Mouse (Mus musculus) left cerebral cortex, postnatal 25 days (tissue): ENCODE measurements at regions not wholly inside any gene's neighbourhood (a gene's known extent, or its start where the extent isn't known, plus 50 kb on each side); places are given as distances from the start of the nearest gene placed in this dataset.

Source experiments
- DNase-seq, 2 experiments: peaks; one replicate each; pipeline ENCODE4 v3.0.0; 2022; ENCODE audit warnings: low spot score in 2 of 2, mixed read lengths in 1 of 2
- intact Hi-C: fragments of 180-260 bp; cut with DNase I; formaldehyde crosslinking; loops from one replicate; pipeline ENCODE4 v1.15.1; 2025

- intact Hi-C loops: loop anchor here (5.0 to 10.0 kb wide), 3 partner anchors 148 to 335 kb away; no protein-coding TSS in a partner anchor
- DNase-seq: no peak
These were observed 280.6 kb upstream of the Zdhhc25 start for GRCm38 (mm10) chr15:88319527-88319926.

GRCm38 (mm10) chr15:88323584-88324375 lies 276.3 kb upstream of the Zdhhc25 start:
- intact Hi-C loops: no loop called here
- DNase-seq: no peak

GRCm38 (mm10) chr15:88325108-88325507 lies 275.0 kb upstream of the Zdhhc25 start:
- intact Hi-C loops: no loop called here
- no peak for DNase-seq

GRCm38 (mm10) chr15:88353206-88353605 lies 246.9 kb upstream of the Zdhhc25 start:
- intact Hi-C loops: no loop called here
- DNase-seq: no peak

GRCm38 (mm10) chr15:88360375-88361035 lies 239.6 kb upstream of the Zdhhc25 start:
- no peak for DNase-seq
- intact Hi-C loops: no loop called here

GRCm38 (mm10) chr15:88361351-88361750 lies 238.8 kb upstream of the Zdhhc25 start:
- DNase-seq: no peak
- intact Hi-C loops: no loop called here

- DNase-seq: no peak
- intact Hi-C loops: no loop called here
These were observed 237.1 kb upstream of the Zdhhc25 start for GRCm38 (mm10) chr15:88362966-88363365.

GRCm38 (mm10) chr15:88370366-88370765 lies 229.7 kb upstream of the Zdhhc25 start:
- intact Hi-C loops: no loop called here
- DNase-seq: no peak

- intact Hi-C loops: no loop called here
- peak; percentile 5 to 26 for DNase-seq
These were observed 228.1 kb upstream of the Zdhhc25 start for GRCm38 (mm10) chr15:88372039-88372438.

GRCm38 (mm10) chr15:88373923-88374322 lies 226.2 kb upstream of the Zdhhc25 start:
- intact Hi-C loops: no loop called here

GRCm38 (mm10) chr15:88379342-88379741 lies 220.8 kb upstream of the Zdhhc25 start:
- DNase-seq: no peak
- intact Hi-C loops: no loop called here

More at GRCm38 (mm10) chr15:88373923-88374322, 226.2 kb upstream of the Zdhhc25 start:
- no peak for DNase-seq

- DNase-seq: no peak
- intact Hi-C loops: no loop called here
These were observed 220.0 kb upstream of the Zdhhc25 start for GRCm38 (mm10) chr15:88379951-88380623.

GRCm38 (mm10) chr15:88381419-88381818 lies 218.7 kb upstream of the Zdhhc25 start:
- intact Hi-C loops: no loop called here
- DNase-seq: no peak

- no peak for DNase-seq
- intact Hi-C loops: no loop called here
These were observed 214.2 kb upstream of the Zdhhc25 start for GRCm38 (mm10) chr15:88385943-88386342.

GRCm38 (mm10) chr15:88386711-88387110 lies 213.4 kb upstream of the Zdhhc25 start:
- DNase-seq: no peak
- intact Hi-C loops: no loop called here

GRCm38 (mm10) chr15:88391822-88392221 lies 208.3 kb upstream of the Zdhhc25 start:
- no peak for DNase-seq
- intact Hi-C loops: no loop called here

- DNase-seq: no peak
- intact Hi-C loops: no loop called here
These were observed 201.0 kb upstream of the Zdhhc25 start for GRCm38 (mm10) chr15:88399064-88399463.

- intact Hi-C loops: loop anchor here (10.0 kb wide), 2 partner anchors 135 to 255 kb away; no protein-coding TSS in a partner anchor
- DNase-seq: no peak
These were observed 200.1 kb upstream of the Zdhhc25 start for GRCm38 (mm10) chr15:88399989-88400388.

GRCm38 (mm10) chr15:88400787-88401186 lies 199.3 kb upstream of the Zdhhc25 start:
- intact Hi-C loops: loop anchor here (10.0 kb wide), 2 partner anchors 134 to 256 kb away; no protein-coding TSS in a partner anchor
- DNase-seq: no peak
